Mouse (Mus musculus): ENCODE measurements around the gene Rpusd2.

Rpusd2 gene

DNA sequence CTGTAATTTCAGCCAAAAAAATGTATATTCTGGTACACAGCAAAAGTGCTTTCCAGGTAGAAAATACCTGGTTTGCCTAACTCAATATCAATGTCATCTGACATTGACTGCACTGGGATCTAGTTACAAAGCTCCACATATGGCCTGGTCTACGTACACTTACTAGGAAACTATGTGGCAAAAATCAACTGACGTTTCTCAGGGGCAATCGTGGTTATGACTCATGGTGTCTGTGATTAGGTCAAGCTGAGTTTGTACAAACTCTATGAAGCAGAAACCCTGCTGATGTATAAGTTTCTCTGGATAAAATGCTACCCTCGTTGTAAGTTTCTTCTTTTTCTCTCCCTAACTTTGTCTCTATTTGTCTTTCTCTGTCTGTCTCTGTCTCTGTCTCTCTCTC is 2.4 kb upstream of the Rpusd2 start:
- in situ Hi-C loops (cut with MboI) = no loop called here

- in situ Hi-C loops (cut with MboI) = no loop called here
Observed at GRCm38 (mm10) chr2:119035397-119035745, 781 bp downstream of the Rpusd2 start.

DNA sequence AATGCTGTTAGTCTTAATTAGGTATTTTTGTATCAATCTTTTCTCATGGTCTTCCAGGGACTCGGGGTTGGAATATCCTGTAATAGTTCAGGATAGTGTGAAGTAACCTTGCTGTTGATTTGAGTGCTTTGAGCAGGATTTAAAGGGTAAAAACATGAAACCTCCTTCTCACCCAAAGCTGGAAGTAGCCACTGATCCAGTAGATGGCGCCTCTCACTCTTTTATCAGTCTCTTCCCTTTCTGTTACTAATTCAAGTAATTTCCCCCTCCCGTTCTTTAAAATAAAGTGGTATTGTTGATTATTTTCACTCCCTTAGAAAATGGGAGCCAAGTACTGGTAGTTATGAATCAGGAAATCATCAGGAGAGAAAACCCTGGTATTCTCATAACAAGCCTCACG is 6.3 kb downstream of the Rpusd2 start:
- in situ Hi-C loops (cut with MboI) = loop anchor here (10.0 kb wide), 1 partner anchor 144 kb away; no protein-coding TSS in a partner anchor

DNA sequence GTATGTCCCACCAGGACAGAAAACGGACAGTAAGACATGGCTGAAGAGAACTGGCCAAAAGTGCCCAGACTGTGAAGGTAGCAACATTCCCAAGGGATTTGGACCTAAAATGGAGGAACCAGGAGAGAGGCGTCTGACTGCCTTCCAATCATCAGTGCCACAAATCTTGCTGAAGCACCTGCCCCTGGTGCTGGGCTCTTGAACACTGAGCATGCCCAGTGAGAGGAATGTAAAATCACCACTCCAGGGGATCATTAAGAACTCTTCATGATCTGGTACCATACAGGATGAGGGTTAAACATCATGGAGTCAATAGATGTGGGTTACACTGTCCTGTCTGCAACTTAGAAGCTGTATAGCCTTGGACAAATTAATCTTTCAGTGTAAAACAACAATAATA is 10.6 kb downstream of the Rpusd2 start:
- in situ Hi-C loops (cut with MboI) = loop anchor here (10.0 kb wide), 1 partner anchor 140 kb away; no protein-coding TSS in a partner anchor

- in situ Hi-C loops (cut with MboI) = loop anchor here (10.0 kb wide), 1 partner anchor 138 kb away; no protein-coding TSS in a partner anchor
Observed at GRCm38 (mm10) chr2:119046649-119047611, 12.3 kb downstream of the Rpusd2 start, which contains the start of gene Knl1. Knl1 (plus strand) TSS chr2:119047119.

DNA sequence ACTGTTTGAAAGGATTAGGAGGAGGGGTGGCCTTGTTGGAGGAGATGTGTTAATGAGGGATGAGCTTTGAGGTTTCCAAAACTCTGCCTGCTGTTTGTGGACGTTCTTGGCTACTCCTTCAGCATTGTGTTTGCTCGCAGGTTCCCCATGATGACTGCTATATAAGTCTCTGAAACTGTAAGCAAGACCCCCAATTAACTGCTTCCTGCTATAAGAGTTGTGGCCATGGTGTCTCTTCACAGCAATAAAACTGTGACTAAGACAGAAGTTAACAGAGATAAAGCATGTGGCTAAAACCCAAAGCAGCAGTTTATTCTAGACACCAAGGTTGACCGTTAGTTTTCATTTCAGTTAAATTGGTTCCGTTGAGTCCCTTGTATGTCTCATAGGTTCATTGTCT is 13.3 kb downstream of the Rpusd2 start:
- in situ Hi-C loops (cut with MboI) = loop anchor here (10.0 kb wide), 1 partner anchor 137 kb away; no protein-coding TSS in a partner anchor

GRCm38 (mm10) chr2:119050132-119050650 is 15.6 kb downstream of the Rpusd2 start:
- in situ Hi-C loops (cut with MboI) = no loop called here

GRCm38 (mm10) chr2:119060139-119060538 is 25.5 kb downstream of the Rpusd2 start:
- in situ Hi-C loops (cut with MboI) = no loop called here

GRCm38 (mm10) chr2:119072397-119072796 is 37.8 kb downstream of the Rpusd2 start:
- in situ Hi-C loops (cut with MboI) = no loop called here

DNA sequence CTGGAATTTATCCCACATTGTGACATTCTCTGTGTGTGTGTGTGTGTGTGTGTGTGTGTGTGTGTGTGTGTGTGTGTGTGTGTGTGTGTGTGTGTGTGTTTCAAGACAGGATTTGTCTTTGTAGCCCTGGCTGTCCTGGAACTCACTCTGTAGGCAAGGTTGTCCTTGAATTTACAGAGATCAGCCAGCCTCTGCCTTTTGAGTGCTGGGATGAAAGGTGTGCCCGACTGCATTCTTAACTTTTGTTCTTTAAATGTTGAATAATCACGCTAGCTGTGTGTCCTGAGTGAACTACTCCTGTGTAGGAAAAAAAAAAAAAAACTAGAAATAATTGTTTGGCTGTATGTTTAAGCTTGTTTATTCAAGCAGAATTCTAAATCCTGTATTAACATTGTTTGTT is 51.6 kb downstream of the Rpusd2 start:
- in situ Hi-C loops (cut with MboI) = no loop called here
